Mouse (Mus musculus) cortical plate, adult 2 months (tissue): ENCODE measurements around the gene Sox6.

Experiments
- CTCF ChIP-seq: fragments of 200-500 bp; IDR thresholded peaks from 2 replicates; pipeline ENCODE4 v1.5.1; 2011; ENCODE audit warnings: mild to moderate bottlenecking, control low read depth, low read length; ENCODE audit not compliant: insufficient read depth; ENCODE audit errors: extremely low read depth
- POLR2A ChIP-seq: fragments of 200-500 bp; IDR thresholded peaks from 2 replicates; pipeline ENCODE4 v1.6.1; 2011; ENCODE audit warnings: mild to moderate bottlenecking, low read length, control low read depth; ENCODE audit not compliant: insufficient read depth; ENCODE audit errors: extremely low read depth

GRCm38 (mm10) chr7:115485664-115486409 lies 552.8 kb downstream of the Sox6 start:
- TF ChIP-seq POLR2A, result no peak
- TF ChIP-seq CTCF, result no peak
